Mouse (Mus musculus) kidney, adult 2 months (tissue): ENCODE data around the gene Fam83e. TPM values are rescaled to one million over a fixed set of nuclear protein-coding genes. Genes with fewer than 3 reads are reported as not detected.

Source experiments
- DNase-seq: peaks from one replicate; pipeline ENCODE4 v3.0.0; 2021
- H3K27ac ChIP-seq: fragments of 200-500 bp; 2 replicates; pipeline ENCODE4 v1.5.1; 2012; ENCODE audit warnings: low read depth, low read length, control low read depth, inconsistent platforms; ENCODE audit not compliant: insufficient read depth
- H3K27me3 ChIP-seq: fragments of 200-500 bp; replicated peaks from 2 replicates; pipeline ENCODE4 v1.6.1; 2012; ENCODE audit warnings: mild to moderate bottlenecking, moderate library complexity, low read length, inconsistent platforms; ENCODE audit not compliant: control insufficient read depth, insufficient read depth
- H3K36me3 ChIP-seq: fragments of 200-500 bp; 2 replicates; pipeline ENCODE4 v1.6.1; 2012; ENCODE audit warnings: mild to moderate bottlenecking, moderate library complexity, low read length, inconsistent platforms; ENCODE audit not compliant: control insufficient read depth, insufficient read depth
- H3K4me1 ChIP-seq: fragments of 200-500 bp; 2 replicates; pipeline ENCODE4 v1.6.1; 2011; ENCODE audit warnings: low read length; ENCODE audit not compliant: control insufficient read depth, insufficient read depth
- H3K4me3 ChIP-seq: fragments of 200-500 bp; 2 replicates; pipeline ENCODE4 v1.5.1; 2011; ENCODE audit warnings: mild to moderate bottlenecking, low read depth, low read length, control low read depth; ENCODE audit not compliant: insufficient read depth
- CTCF ChIP-seq: fragments of 200-500 bp; conservative IDR thresholded peaks from 2 replicates; pipeline ENCODE4 v1.5.1; 2011; ENCODE audit warnings: low read depth, mild to moderate bottlenecking, control low read depth, low read length, moderate library complexity, mixed read lengths; ENCODE audit not compliant: insufficient read depth, insufficient read length
- POLR2A ChIP-seq: fragments of 200-500 bp; IDR thresholded peaks from one replicate; pipeline ENCODE4 v1.6.1; 2011; ENCODE audit warnings: low read depth, low read length, control low read depth
- WGBS: fragments of 180-500 bp; shearing (Covaris S2); methylation state at CpG from one replicate; pipeline ENCODE4 v1.1.7; 2018; 5-methylcytosine and 5-hydroxymethylcytosine counted together
- polyA plus RNA-seq: library from polyadenylated mRNA; depleted of rRNA; stranded (reverse); fragments of >200 nt; gene quantifications from 2 replicates; pipeline ENCODE4 v1.2.3, GENCODE M21; 2012

The Fam83e gene
- polyA plus RNA-seq, 1 experiment, result 0.19 TPM

DNA sequence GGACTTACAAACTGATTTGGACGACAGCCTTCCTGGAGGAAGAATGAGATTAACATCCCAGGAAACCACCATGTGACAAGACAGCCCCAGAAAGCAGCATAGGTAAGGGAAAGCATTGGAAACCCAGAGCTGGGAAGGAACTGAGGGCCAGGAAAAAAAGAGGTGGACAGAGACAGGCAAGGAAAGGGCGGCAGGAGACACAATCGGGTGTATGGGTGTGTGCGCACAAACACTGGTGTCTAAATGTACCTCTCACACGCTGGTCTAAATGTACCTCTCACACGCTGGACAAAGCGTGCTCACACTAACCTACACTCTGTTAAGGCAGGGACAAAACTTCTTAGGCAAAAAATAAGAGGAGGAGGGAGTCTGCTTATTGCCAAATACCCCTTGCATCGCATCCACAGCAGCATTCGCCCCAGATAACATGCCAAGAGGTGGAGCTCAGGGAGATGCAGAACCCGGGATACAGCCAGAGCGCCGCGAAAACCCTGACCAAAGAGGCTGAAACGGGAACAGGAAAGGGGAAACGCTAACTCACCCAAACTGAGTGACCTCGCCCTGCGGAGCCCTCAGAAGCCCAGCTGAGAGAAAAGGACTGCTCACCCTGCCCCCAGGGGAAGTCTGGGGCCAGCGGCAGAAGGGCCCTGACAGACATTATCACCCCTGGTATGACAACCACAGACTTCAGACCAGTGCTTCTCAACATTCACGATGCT lies 5.1 kb upstream of the Fam83e start:
- 77% methylated on average over 19 of the region's 19 CpGs for WGBS

DNA sequence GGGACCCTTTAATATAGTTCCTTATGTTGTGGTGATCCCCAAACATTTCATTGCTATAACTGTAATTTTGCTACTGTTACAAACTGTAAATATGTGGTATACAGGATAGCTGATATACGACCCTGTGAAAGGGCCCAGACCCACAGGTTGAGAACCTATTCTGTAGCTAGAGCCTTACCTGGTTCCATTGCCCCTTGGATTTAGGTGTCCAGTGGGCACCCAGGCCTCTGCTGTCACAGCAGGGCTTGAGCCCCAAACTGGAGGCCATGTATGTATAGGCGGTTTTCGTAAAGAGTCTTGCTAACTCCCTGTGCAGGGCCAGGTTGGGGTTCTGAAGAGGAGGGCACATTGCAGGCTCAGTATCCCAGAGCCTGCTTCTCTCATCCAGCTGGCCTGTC lies 4.6 kb upstream of the Fam83e start:
- WGBS, result 82% methylated on average over 3 of the region's 3 CpGs
- DNase-seq, result no peak
- H3K27ac ChIP-seq, result no peak overlapping the region
- H3K4me3 ChIP-seq, result no peak overlapping the region
- TF ChIP-seq CTCF (no peak), POLR2A (no peak)
- peaks cover 32% of the 10 kb centered on the region for H3K4me1 ChIP-seq
- H3K27me3 ChIP-seq, result no peaks in the 10 kb centered on the region
- H3K36me3 ChIP-seq, result peaks cover 5% of the 10 kb centered on the region; the same call in 1 of the 2 replicates

More for the DNA sequence above, 5.1 kb upstream of the Fam83e start:
- Histone ChIP-seq H3K27ac (peak overlapping the region; percentile 63; the same call in 1 of the 2 replicates), H3K36me3 (peaks cover 5% of the 10 kb centered on the region; the same call in 1 of the 2 replicates), H3K4me3 (peak overlapping the region; percentile 25), H3K27me3 (no peaks in the 10 kb centered on the region), H3K4me1 (peaks cover 32% of the 10 kb centered on the region)
- DNase-seq, result peak; percentile 30
- no peak for TF ChIP-seq CTCF

- peaks cover 5% of the 10 kb centered on the region; the same call in 1 of the 2 replicates for H3K36me3 ChIP-seq
- peak overlapping the region; percentile 88 for H3K4me3 ChIP-seq
- H3K27ac ChIP-seq, result peak overlapping the region; percentile 89
- 6% methylated on average over 31 of the region's 31 CpGs for WGBS
- H3K4me1 ChIP-seq, result peaks cover 29% of the 10 kb centered on the region
- no peak for DNase-seq
- no peak for TF ChIP-seq CTCF
- TF ChIP-seq POLR2A, result no peak
- no peaks in the 10 kb centered on the region for H3K27me3 ChIP-seq
These were observed 3.8 kb upstream of the Fam83e start for GRCm38 (mm10) chr7:45716952-45717917.

- H3K4me1 ChIP-seq, result peaks cover 24% of the 10 kb centered on the region
- WGBS, result under 1% methylated on average over 41 of the region's 41 CpGs
- TF ChIP-seq CTCF, result no peak
- TF ChIP-seq POLR2A, result peak; percentile 96
- DNase-seq, result peak; percentile 99
- peaks cover 5% of the 10 kb centered on the region; the same call in 1 of the 2 replicates for H3K36me3 ChIP-seq
- no peaks in the 10 kb centered on the region for H3K27me3 ChIP-seq
- H3K4me3 ChIP-seq, result peak within 1 kb of the TSS; percentile 90
- peak within 1 kb of the TSS; percentile 89 for H3K27ac ChIP-seq
These were observed 3.1 kb upstream of the Fam83e start, which contains the start of gene Sphk2 for GRCm38 (mm10) chr7:45717918-45718297. Gene Sphk2 (minus strand): TSS chr7:45718002.

DNA sequence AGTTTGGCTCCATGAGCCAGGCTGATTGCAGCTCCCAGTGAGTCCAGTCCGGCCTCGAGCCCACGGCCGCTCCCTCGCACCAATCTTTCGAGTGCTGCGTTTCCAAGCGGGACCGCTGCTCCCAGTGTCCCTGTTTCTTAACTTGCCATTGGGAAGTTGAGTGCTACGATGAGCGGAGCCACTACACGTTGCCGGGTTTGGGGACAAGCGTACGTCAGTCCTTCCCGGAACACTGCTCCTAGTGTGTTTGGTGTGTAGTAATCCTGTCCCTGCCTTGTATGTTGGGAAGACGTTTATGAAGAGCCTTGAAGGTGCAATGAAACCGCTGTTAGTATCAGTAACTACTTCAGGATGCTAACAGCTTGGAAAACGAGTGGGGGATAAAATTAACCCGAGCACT lies 2.7 kb upstream of the Fam83e start:
- TF ChIP-seq CTCF, result no peak
- TF ChIP-seq POLR2A, result no peak
- Histone ChIP-seq H3K36me3 (peaks cover under 1% of the 10 kb centered on the region; the same call in 1 of the 2 replicates), H3K27ac (peak overlapping the region; percentile 69), H3K4me3 (peak overlapping the region; percentile 90), H3K27me3 (no peaks in the 10 kb centered on the region), H3K4me1 (peaks cover 20% of the 10 kb centered on the region)
- under 1% methylated on average over 20 of the region's 20 CpGs for WGBS
- no peak for DNase-seq

DNA sequence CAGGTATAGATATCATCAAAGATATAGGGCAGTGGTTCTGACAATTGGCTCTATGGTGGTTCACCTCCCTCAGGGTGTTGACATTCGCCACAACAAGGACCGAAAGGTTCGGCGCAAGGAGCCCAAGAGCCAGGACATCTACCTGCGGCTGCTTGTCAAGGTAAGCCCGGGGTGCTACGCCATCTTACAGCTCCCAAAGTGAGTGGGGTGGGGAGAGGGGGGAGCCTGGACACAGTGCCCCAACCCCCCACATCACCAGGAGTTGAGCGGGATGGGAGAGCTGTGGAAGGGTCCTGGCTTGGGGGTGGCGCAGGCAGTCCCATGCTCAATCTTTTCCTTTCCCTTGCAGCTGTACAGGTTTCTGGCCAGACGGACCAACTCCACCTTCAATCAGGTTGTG lies 1.8 kb upstream of the Fam83e start:
- Histone ChIP-seq H3K27ac (no peak overlapping the region), H3K27me3 (no peaks in the 10 kb centered on the region), H3K4me1 (peaks cover 14% of the 10 kb centered on the region), H3K36me3 (no peaks in the 10 kb centered on the region; the same call in 1 of the 2 replicates), H3K4me3 (no peak overlapping the region)
- DNase-seq, result no peak
- WGBS, result 76% methylated on average over 10 of the region's 10 CpGs
- TF ChIP-seq POLR2A (no peak), CTCF (no peak)
